Mouse (Mus musculus) stomach, embryonic 15.5 days (tissue): Measurements from ENCODE around the gene Arsg. TPM values are rescaled to one million over a fixed set of nuclear protein-coding genes. Genes with fewer than 3 reads are reported as not detected.
"Not testable (repeated sequence)": the region's sequence is repeated elsewhere in the genome, so short reads cannot be mapped to it uniquely, and the experiment has no call there.

Experiments used
- ATAC-seq: fragments of 200-750 bp; cut with Nextera tagmentation; 2 replicates; pipeline ENCODE4 v1.8.0; 2017; ENCODE audit warnings: low read depth, moderate number of reproducible peaks, moderate TSS enrichment; ENCODE audit not compliant: insufficient read depth, low FRiP score
- H3K27ac ChIP-seq: fragments of 300-500 bp; sonication (generic); 2 replicates; pipeline ENCODE4 v1.5.1; 2015; ENCODE audit warnings: mild to moderate bottlenecking, inconsistent platforms
- H3K27me3 ChIP-seq: fragments of 300-500 bp; sonication (generic); replicated peaks from 2 replicates; pipeline ENCODE4 v1.6.1; 2015; ENCODE audit warnings: inconsistent platforms
- H3K36me3 ChIP-seq: fragments of 300-500 bp; sonication (generic); 2 replicates; pipeline ENCODE4 v1.6.1; 2015; ENCODE audit warnings: inconsistent platforms
- H3K4me1 ChIP-seq: fragments of 300-500 bp; sonication (generic); 2 replicates; pipeline ENCODE4 v1.6.1; 2015; ENCODE audit warnings: inconsistent platforms
- H3K4me2 ChIP-seq: fragments of 300-500 bp; sonication (generic); 2 replicates; pipeline ENCODE4 v1.6.1; 2015; ENCODE audit warnings: mild to moderate bottlenecking, inconsistent platforms
- H3K4me3 ChIP-seq: fragments of 300-500 bp; sonication (generic); replicated peaks from 2 replicates; pipeline ENCODE4 v1.5.1; 2015; ENCODE audit warnings: inconsistent platforms
- H3K9ac ChIP-seq: fragments of 300-500 bp; sonication (generic); 2 replicates; pipeline ENCODE4 v1.6.1; 2015; ENCODE audit warnings: inconsistent platforms
- H3K9me3 ChIP-seq: fragments of 300-500 bp; sonication (generic); 2 replicates; pipeline ENCODE4 v1.6.1; 2016; ENCODE audit warnings: inconsistent platforms
- WGBS: fragments of 180-500 bp; shearing (Covaris S2); methylation state at CpG from one replicate; pipeline ENCODE4 v1.1.7; 2015; 5-methylcytosine and 5-hydroxymethylcytosine counted together
- polyA plus RNA-seq: library from polyadenylated mRNA; unstranded; fragments of >200 nt; fragmentation: Nextera tagmentation; extraction: Ambion mirVana; gene quantifications from 2 replicates; pipeline ENCODE4 v1.2.1, GENCODE M21; 2015

Gene Arsg
- polyA plus RNA-seq, 1 experiment from 2014 or later, result 3.8 TPM

DNA sequence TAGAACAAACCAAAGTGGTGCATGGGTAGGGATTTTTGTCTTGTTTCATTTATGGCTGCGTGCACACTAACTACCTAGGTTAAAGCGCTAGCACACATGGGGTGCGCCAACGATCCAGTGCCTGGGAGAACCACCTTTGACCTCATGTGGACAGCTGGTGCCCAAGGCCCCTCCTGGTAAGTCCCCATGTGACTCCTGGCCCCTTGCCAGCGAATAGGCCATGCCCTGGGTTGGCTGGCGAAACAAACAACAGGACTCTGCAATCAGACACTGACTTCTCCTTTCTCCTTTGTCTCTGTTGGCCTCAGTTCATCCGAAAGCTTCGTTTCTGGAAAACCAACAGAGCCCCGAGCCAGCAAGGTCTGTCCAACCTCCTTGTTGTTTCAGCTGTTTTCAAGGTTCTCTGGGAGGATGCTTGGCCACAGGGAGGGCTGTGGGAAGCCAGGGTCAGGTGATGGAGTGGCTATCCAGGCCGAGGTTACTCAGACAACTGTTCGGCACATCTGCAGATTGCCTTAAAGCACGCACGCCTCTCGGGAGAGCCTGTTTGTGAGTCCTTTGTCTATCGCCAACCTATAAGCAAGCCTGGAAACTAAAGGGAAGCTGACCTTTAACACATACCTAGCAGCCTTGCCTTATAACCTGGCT is 12.3 kb downstream of the Arsg start:
- no peak overlapping the region for H3K9ac ChIP-seq
- H3K4me2 ChIP-seq, result no peak overlapping the region
- no peak overlapping the region for H3K4me3 ChIP-seq
- H3K27me3 ChIP-seq, result no peaks in the 10 kb centered on the region
- 83% methylated on average over 15 of the region's 15 CpGs for WGBS
- no peaks in the 10 kb centered on the region for H3K4me1 ChIP-seq
- no peak overlapping the region for H3K27ac ChIP-seq
- ATAC-seq, result no peak
- no peaks in the 10 kb centered on the region for H3K9me3 ChIP-seq
- no peaks in the 10 kb centered on the region for H3K36me3 ChIP-seq

- Histone ChIP-seq H3K4me2 (no peak overlapping the region), H3K27me3 (no peaks in the 10 kb centered on the region), H3K27ac (no peak overlapping the region), H3K9me3 (no peaks in the 10 kb centered on the region), H3K4me3 (no peak overlapping the region), H3K36me3 (no peaks in the 10 kb centered on the region), H3K4me1 (no peaks in the 10 kb centered on the region), H3K9ac (no peak overlapping the region)
- ATAC-seq, result no peak
- WGBS, result 40% methylated on average over 1 of the region's 1 CpGs
Measured at GRCm38 (mm10) chr11:109487111-109487510, 13.9 kb downstream of the Arsg start.

DNA sequence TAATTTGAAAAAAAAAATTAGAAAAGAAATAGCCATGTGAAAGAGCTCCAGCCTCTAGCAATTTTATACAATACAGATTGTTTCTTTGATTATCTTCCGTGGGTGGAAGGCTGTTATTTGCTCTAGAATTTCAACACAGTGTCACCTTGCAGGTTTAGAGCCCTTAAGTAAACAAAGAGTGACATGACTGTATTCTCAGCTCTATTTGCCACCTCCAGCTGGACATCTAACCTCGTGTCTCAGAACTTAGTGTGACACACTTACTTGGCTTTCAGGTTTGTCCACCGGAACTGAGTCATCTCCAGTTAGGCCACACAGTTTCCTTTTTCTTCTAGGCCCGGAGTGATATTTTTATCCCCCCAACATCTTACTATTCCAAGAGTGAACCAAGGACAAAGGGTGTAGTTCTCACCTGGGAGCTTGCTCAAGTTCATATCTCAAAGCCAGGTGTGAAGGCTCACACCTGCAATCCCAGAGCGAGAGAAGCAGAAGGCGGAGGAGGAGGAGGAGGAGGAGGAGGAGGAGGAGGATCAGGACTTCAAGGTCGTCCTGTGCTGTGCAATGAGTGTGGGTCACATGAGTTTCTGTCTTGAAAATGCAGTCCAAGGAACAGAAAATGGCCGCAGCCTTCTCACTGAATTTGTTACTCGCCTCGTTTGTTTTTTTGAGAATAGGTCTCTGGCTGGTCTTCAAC is 15.0 kb downstream of the Arsg start:
- peak; percentile 47; the same call in 1 of the 2 replicates for ATAC-seq
- H3K4me2 ChIP-seq, result no peak overlapping the region
- 0 out of 2 replicates have a peak overlapping the region, but pooled peaks have one; percentile 13 for H3K27ac ChIP-seq
- H3K9me3 ChIP-seq, result no peaks in the 10 kb centered on the region
- H3K4me3 ChIP-seq, result no peak overlapping the region
- no peak overlapping the region; the same call in 1 of the 2 replicates for H3K9ac ChIP-seq
- H3K36me3 ChIP-seq, result no peaks in the 10 kb centered on the region
- H3K27me3 ChIP-seq, result no peaks in the 10 kb centered on the region
- no peaks in the 10 kb centered on the region for H3K4me1 ChIP-seq
- 64% methylated on average over 10 of the region's 10 CpGs for WGBS

GRCm38 (mm10) chr11:109489763-109490162 is 16.6 kb downstream of the Arsg start:
- H3K36me3 ChIP-seq, result no peaks in the 10 kb centered on the region
- H3K4me1 ChIP-seq, result no peaks in the 10 kb centered on the region
- no peak overlapping the region for H3K4me2 ChIP-seq
- WGBS, result 63% methylated on average over 2 of the region's 2 CpGs
- ATAC-seq, result no peak
- no peak overlapping the region for H3K27ac ChIP-seq
- H3K4me3 ChIP-seq, result no peak overlapping the region
- no peaks in the 10 kb centered on the region for H3K27me3 ChIP-seq
- H3K9me3 ChIP-seq, result no peaks in the 10 kb centered on the region
- H3K9ac ChIP-seq, result no peak overlapping the region

DNA sequence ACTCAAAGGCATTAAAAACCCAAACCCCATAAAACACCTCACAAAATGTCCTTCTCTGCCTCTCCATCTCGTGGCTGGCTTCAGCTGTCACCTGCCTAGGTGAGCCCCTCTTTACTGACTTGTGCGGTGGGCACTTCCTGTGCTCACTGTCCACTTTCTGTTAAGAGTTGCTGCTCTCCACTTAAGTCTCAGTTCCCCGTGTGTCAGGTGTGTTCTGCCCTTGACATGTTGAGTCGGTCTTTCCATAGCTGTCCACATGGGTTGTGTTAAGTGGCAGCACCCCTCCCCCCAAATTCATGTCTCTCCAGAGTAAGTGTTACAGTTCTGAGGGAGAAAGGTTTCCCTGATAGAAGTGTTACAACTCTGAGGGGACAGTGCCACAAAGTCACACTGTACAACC is 18.7 kb downstream of the Arsg start:
- 0 out of 2 replicates have a peak, but pooled peaks cover 3% of the 10 kb centered on the region for H3K4me1 ChIP-seq
- H3K4me3 ChIP-seq, result no peak overlapping the region
- ATAC-seq, result no peak
- WGBS, result 73% methylated on average over 4 of the region's 4 CpGs
- H3K27ac ChIP-seq, result no peak overlapping the region
- H3K9ac ChIP-seq, result no peak overlapping the region
- no peaks in the 10 kb centered on the region for H3K27me3 ChIP-seq
- H3K4me2 ChIP-seq, result no peak overlapping the region
- no peaks in the 10 kb centered on the region for H3K9me3 ChIP-seq
- no peaks in the 10 kb centered on the region for H3K36me3 ChIP-seq

- ATAC-seq, result peak; percentile 54; the same call in 1 of the 2 replicates
- WGBS, result 67% methylated on average over 8 of the region's 8 CpGs
- not testable (repeated sequence) for H3K27ac ChIP-seq, H3K4me3 ChIP-seq, H3K4me1 ChIP-seq, H3K4me2 ChIP-seq, H3K36me3 ChIP-seq, H3K27me3 ChIP-seq, H3K9ac ChIP-seq, H3K9me3 ChIP-seq
Measured at GRCm38 (mm10) chr11:109492847-109493464, 19.8 kb downstream of the Arsg start.

DNA sequence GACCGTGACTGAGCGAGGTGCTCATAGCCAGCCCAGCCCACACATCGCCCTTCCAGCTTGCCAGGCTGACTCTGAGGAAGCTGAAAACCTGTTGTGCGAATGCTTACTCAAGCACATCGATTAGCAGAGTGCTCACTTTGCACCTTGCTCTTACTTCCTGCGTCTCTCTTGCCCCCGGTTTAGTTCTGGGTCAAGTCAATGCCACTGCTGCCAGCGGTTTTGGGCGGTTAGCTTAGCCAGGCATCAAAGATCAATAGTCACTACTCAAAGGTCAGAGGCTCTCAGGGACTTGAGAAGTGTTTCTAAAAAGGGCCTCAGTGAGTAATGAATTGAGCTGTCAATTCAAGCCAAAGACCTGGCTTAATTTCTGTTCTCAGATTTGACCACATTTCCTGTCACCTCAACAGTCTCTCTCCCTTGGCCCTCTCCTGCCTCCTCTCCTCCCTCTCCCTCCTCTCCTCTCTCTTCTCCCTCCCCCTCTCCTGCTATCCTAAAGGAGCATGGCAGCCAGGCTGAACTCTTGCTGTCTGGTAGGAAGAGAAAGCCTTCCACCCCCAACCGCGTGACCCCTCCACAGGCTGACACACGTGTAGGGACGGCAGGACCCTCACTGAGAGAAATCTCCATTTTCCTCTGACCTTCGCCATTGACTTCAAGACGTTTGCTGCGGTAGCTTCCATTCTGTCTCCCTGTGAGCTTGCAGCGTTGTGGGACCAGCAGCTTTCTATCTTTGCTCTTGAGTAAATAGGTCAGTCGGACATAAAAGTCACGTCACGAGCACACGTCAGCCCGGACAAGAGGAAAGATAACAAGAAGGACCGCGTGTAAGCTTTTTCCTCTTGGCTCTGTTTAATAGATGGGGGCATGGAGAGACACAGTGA is 22.0 kb downstream of the Arsg start:
- H3K36me3 ChIP-seq, result no peaks in the 10 kb centered on the region
- H3K9ac ChIP-seq, result no peak overlapping the region
- no peaks in the 10 kb centered on the region for H3K27me3 ChIP-seq
- no peak for ATAC-seq
- WGBS, result 45% methylated on average over 24 of the region's 24 CpGs
- no peaks in the 10 kb centered on the region for H3K9me3 ChIP-seq
- H3K4me3 ChIP-seq, result no peak overlapping the region
- 0 out of 2 replicates have a peak overlapping the region, but pooled peaks have one; percentile 2 for H3K4me2 ChIP-seq
- H3K4me1 ChIP-seq, result 0 out of 2 replicates have a peak, but pooled peaks cover 3% of the 10 kb centered on the region
- H3K27ac ChIP-seq, result no peak overlapping the region; the same call in 1 of the 2 replicates

- Histone ChIP-seq H3K4me2 (no peak overlapping the region), H3K36me3 (no peaks in the 10 kb centered on the region), H3K4me3 (no peak overlapping the region), H3K27me3 (no peaks in the 10 kb centered on the region), H3K27ac (no peak overlapping the region), H3K4me1 (0 out of 2 replicates have a peak, but pooled peaks cover 3% of the 10 kb centered on the region), H3K9ac (no peak overlapping the region), H3K9me3 (no peaks in the 10 kb centered on the region)
- WGBS, result 41% methylated on average over 14 of the region's 14 CpGs
- 0 out of 2 replicates have a peak, but pooled peaks have one; percentile 35 for ATAC-seq
Measured at GRCm38 (mm10) chr11:109495771-109496474, 22.7 kb downstream of the Arsg start.

DNA sequence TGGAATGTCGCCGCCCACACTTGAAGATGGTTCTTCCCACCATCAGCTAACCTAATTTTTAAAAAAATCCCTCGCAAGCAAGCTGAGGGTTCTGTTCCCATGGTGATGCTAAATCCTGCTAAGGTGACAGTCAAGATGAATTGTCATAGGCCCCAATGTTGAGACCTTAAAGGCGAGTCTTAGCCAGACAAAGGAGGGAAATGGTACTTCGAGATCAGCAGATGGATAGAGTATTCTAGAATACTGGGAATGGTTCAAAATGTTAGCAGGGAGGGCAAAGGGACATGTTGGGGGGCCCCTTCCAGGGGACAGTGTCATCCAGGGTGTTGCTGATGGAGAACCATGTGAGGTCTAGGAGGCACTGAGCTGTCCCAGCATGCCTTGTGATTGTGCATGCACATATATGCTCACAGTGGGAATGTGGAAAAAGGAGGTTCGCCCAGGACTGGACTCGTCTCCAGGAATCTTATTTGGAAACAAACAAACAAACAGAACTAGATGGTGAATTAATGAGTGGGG is 23.4 kb downstream of the Arsg start:
- H3K36me3 ChIP-seq, result no peaks in the 10 kb centered on the region
- no peaks in the 10 kb centered on the region for H3K27me3 ChIP-seq
- H3K9me3 ChIP-seq, result no peaks in the 10 kb centered on the region
- no peak overlapping the region for H3K4me3 ChIP-seq
- H3K4me1 ChIP-seq, result 0 out of 2 replicates have a peak, but pooled peaks cover 3% of the 10 kb centered on the region
- H3K27ac ChIP-seq, result no peak overlapping the region
- no peak for ATAC-seq
- WGBS, result 71% methylated on average over 7 of the region's 7 CpGs
- H3K9ac ChIP-seq, result no peak overlapping the region
- H3K4me2 ChIP-seq, result no peak overlapping the region

DNA sequence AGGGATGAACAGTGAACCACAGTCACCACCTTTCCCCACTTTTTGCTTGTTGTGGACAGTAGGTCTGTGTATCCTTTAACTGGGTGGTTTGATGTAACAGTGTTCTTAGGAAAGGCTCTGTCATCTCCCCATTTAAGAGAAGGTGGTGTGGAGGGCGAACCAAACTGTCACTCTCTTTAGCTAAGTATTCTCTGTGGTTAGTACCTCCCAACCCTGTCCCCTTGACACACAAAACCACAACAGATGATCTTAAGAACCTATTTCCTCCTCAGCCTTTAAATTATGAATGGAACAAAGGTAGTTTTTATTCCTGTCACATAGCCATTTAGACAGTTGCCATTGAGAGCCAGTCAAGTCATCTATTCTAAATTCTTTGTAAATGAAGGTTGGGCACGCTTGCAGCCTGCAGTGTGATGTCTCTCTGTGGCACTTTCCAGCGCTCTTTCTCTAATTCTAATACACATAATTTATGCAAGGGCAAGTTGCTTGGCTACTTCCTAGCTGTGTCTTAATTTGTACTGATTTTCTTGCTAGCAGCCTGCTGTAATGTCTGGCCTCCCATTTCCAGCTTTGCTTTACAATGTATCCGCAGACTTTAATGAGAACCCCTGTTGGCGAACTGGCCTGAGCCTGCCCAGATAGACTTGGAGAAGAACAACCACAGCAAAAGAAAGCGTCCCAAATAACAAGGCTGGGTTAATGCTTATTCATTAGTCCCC is 24.0 kb downstream of the Arsg start:
- Histone ChIP-seq H3K4me1 (0 out of 2 replicates have a peak, but pooled peaks cover 3% of the 10 kb centered on the region), H3K27me3 (no peaks in the 10 kb centered on the region), H3K4me2 (no peak overlapping the region), H3K4me3 (no peak overlapping the region), H3K36me3 (no peaks in the 10 kb centered on the region), H3K27ac (no peak overlapping the region), H3K9me3 (no peaks in the 10 kb centered on the region), H3K9ac (no peak overlapping the region)
- no peak for ATAC-seq
- WGBS, result 77% methylated on average over 6 of the region's 6 CpGs
